Comparison of ENCODE assay signal across 23 mouse cellular contexts in the genomic region with DNA sequence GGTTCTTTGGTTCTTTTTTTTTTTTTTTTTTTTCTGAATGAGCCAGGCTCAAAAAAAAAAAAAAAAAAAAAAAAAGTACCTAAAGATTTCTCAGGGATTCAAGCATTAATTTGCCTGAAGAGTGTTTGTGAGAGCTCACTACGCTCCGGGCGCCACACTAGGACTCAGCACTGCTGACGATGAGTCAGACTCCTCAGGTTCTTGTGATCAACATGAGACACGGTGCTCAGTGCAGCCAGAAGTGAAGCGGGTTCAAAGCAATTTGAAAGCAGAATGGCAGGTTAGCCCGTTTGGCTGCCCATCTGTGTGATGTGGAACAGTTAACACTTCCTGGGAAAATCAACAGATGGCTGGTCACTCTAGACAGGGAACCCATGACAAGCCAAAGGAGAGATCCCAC.
"Had no signal": no experiment of that assay in that cellular context is flagged by ENCODE, and none has a peak within 500 bp of the region (broad histone marks: within the 10 kb centered on the region; RNA-seq: fewer than 3 reads in every experiment).

No protein-coding gene starts in this region.

- ATAC-seq: intestine, embryonic 15.5 days; liver, postnatal 0 days; lung, postnatal 0 days; midbrain, embryonic 15.5 days had no signal

- H3K9me3 ChIP-seq: intestine, embryonic 15.5 days; limb, embryonic 15.5 days; midbrain, embryonic 15.5 days had no signal

- H3K27ac ChIP-seq: intestine, embryonic 15.5 days; kidney, embryonic 15.5 days; limb, embryonic 12.5 days; limb, embryonic 15.5 days; liver, embryonic 14.5 days; macrophage; midbrain, embryonic 12.5 days; midbrain, embryonic 15.5 days; neural tube, embryonic 13.5 days; stomach, postnatal 0 days had no signal

- DNase-seq: kidney, adult 11 months; kidney, adult 8-10 months; kidney, postnatal 10 days; kidney, postnatal 36 days; left cerebral cortex, postnatal 4 days; liver, postnatal 0 days; lung, embryonic 14.5 days; right cerebral cortex, postnatal 4 days; thymus, adult 2 months; thymus, postnatal 25 days had no signal

- H3K9ac ChIP-seq: intestine, embryonic 15.5 days; kidney, embryonic 15.5 days; limb, embryonic 12.5 days; limb, embryonic 15.5 days; liver, embryonic 14.5 days; liver, postnatal 0 days; lung, embryonic 14.5 days; midbrain, embryonic 12.5 days; midbrain, embryonic 15.5 days; neural tube, embryonic 13.5 days had no signal

- H3K4me3 ChIP-seq: intestine, embryonic 15.5 days; kidney, embryonic 15.5 days; limb, embryonic 12.5 days; limb, embryonic 15.5 days; midbrain, embryonic 12.5 days; midbrain, embryonic 15.5 days; myocyte; neural tube, embryonic 13.5 days had no signal

- H3K4me2 ChIP-seq: intestine, embryonic 15.5 days; kidney, embryonic 15.5 days; limb, embryonic 12.5 days; limb, embryonic 15.5 days; liver, embryonic 11.5 days; lung, embryonic 14.5 days; midbrain, embryonic 12.5 days; midbrain, embryonic 15.5 days; neural tube, embryonic 13.5 days had no signal

- H3K27me3 ChIP-seq: intestine, embryonic 15.5 days; kidney, embryonic 15.5 days; limb, embryonic 12.5 days; limb, embryonic 15.5 days; midbrain, embryonic 12.5 days; midbrain, embryonic 15.5 days; neural tube, embryonic 13.5 days had no signal

- H3K36me3 ChIP-seq: intestine, embryonic 15.5 days; kidney, embryonic 15.5 days; limb, embryonic 12.5 days; limb, embryonic 15.5 days had no signal

- H3K4me1 ChIP-seq: intestine, embryonic 15.5 days; kidney, embryonic 15.5 days; limb, embryonic 12.5 days; limb, embryonic 15.5 days; midbrain, embryonic 12.5 days; midbrain, embryonic 15.5 days; neural tube, embryonic 13.5 days had no signal
